Mouse (Mus musculus) heart, adult 2 months (tissue): ENCODE results near the gene Amhr2.

Experiments used
- CTCF ChIP-seq: fragments of 200-600 bp; IDR thresholded peaks from 2 replicates; pipeline ENCODE4 v1.8.1; 2022; ENCODE audit warnings: antibody characterized with exemption, mild to moderate bottlenecking, moderate library complexity
- POLR2A ChIP-seq: fragments of 200-500 bp; IDR thresholded peaks from 2 replicates; pipeline ENCODE4 v1.6.1; 2011; ENCODE audit warnings: mild to moderate bottlenecking, low read depth, low read length, control low read depth; ENCODE audit not compliant: insufficient read depth

DNA sequence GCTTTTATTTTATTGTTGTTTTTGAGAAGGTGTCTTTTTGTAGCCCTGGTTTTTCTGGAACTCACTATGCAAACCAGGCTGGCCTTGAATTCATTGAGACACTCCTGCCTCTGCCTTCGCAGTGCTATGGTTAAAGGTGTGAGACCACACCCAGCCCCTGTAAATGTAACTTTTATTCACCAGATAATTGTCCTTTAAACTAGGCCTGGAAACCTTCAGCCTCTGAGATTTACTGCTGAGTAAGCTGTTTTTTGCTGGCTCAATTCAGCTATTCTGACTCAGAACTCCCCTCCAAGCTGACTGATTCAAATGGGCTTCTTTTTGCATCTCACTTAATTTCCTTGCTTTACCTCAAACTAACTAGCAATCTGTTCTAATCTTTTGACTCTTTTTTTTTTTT lies 18.2 kb upstream of the Amhr2 start:
- no peak for TF ChIP-seq CTCF
- TF ChIP-seq POLR2A = no peak
